Mouse (Mus musculus): Measurements from ENCODE around the gene Ppp2r1b.

Gene Ppp2r1b

DNA sequence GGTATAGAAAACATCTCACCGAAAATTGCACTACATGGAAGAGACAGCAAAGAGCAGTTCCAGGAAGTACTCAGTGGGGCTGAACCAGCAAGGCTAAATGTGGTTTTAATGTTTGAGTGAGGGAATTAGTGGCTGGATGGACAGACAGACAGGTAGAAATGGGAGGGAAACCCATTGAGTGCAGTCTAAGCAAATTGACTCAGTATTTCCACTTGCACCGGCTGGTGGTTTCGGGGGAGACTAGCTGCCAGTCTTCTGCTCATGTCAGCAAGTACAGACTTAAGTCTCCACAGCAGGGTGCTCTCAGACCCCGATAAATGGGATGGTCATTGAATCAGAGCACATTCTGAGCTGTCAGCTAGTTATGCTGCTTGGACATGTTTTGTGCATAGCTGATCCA lies 9.0 kb upstream of the Ppp2r1b start:
- DNase-seq (ENCODE audit: low spot score in 2 of 2) = no peak

DNA sequence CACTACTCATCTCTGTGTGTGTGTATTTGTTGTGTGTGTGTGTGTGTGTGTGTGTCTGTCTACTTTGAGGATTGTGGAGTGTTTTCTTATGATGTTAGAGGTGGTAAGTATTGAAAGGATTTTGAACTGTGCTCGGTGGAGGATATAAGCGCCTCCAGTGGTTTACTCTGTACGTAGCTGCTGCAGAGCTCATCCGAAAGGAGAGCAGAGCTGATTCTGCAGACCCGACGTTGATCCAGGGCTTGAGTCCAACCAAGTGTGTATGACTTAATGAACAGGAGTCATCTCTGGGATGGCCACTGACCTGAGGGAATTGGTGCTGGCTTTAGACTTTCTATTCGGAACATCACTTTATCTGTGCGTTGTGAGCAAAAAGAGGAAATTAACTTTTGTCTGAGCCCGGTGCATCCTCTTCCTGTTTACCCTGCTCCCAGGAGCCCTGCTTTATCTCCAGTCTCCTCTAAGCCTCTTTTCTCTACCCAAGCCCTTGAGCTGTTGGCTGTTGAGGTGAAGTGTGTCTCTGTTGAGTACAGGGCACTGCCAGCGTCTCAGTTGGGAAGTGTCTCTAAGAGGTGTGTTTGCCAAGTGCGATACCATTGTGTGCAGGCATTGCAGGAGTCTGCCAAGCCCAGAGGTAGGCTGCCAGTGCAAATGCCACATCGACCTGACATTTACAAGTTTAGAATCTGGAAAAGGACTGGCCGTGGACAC lies 3.9 kb upstream of the Ppp2r1b start:
- no peak for DNase-seq (ENCODE audit: low spot score in 2 of 2)

- no peak for DNase-seq (ENCODE audit: low spot score in 2 of 2)
These were observed 446 bp downstream of the Ppp2r1b start for GRCm38 (mm10) chr9:50845547-50845946.

DNA sequence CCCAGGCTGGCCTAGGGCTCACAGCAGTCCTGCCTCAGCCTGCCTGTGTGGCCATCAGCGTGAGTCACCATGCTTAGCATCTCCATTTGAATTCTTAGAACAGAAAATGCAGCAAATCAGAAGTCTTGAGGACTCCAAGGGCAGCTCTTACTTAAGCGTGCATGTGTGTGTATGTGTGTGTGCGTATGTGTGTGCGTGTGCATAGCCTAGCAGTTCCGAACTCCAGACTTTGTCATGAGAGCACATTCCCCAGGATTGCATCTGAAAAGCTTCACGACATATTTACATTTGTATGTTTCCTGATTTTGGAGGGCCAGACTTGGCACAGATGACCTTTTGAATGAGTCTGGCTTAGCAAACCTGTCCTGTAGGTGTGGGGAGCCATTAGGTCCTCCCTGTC lies 2.0 kb downstream of the Ppp2r1b start:
- no peak for DNase-seq (ENCODE audit: low spot score in 2 of 2)

- no peak for DNase-seq (ENCODE audit: low spot score in 2 of 2)
These were observed 2.7 kb downstream of the Ppp2r1b start for GRCm38 (mm10) chr9:50847606-50848368.

- no peak for DNase-seq (ENCODE audit: low spot score in 2 of 2)
These were observed 3.7 kb downstream of the Ppp2r1b start for GRCm38 (mm10) chr9:50848821-50849220.

- DNase-seq (ENCODE audit: low spot score in 2 of 2) = peak; percentile 86 to 95
These were observed 4.1 kb downstream of the Ppp2r1b start for GRCm38 (mm10) chr9:50849249-50849648.

- no peak for DNase-seq (ENCODE audit: low spot score in 2 of 2)
These were observed 4.7 kb downstream of the Ppp2r1b start for GRCm38 (mm10) chr9:50849755-50850154.

DNA sequence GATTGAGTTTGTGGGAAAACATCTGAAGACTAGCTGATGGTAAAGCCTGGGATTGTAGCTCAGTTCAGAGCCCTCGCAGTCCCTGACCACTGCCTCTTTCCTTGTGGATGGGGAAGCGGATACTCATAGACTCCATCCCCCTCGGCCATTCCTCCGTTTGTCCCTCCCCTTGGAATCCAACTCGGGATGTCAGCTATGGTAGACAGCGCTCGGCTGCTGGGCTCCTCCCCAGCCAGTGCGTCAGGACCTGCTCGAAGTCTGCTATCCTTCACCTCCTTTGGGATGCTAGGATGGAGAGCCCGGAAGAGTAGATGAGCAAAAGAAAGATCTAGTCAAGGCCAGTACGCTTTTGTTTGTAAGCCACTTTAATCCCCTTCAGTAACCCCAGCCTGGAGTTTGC lies 5.2 kb downstream of the Ppp2r1b start:
- DNase-seq (ENCODE audit: low spot score in 2 of 2) = no peak

GRCm38 (mm10) chr9:50850713-50851112 lies 5.6 kb downstream of the Ppp2r1b start:
- no peak for DNase-seq (ENCODE audit: low spot score in 2 of 2)

DNA sequence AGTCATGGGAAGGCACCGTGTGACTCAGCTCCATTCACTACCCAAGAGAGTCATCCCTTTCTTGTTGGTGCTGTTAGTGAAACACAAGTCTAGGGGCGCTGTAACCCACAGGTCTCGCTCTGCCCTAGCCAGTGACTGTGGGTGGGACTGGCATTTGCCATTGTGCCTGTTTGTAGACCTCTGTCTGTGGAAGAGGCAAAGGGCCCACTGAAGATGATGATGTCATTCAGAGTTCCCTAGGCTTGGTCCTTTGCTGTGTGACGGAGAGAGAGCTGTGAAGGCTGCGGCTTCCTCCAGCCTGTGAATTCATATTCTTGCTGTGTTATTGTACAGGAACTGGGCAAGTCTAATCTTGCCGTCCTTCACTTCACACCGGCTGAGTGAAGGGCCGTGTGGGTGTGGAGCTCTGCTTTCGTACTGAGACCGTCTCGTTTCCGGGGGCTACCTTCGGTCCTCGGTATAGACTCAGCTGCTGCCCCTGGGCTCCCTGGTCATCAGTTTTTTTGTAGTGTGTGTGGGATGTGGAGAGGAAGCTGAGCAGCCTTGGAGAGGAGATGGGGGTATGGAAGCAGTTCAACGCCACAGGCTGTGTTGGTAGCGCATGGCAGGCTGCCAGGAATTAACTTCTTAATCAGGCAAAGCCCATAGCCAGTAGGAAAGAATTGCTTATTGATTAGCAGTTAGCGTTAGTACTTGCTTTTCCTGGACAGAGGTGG lies 7.7 kb downstream of the Ppp2r1b start:
- DNase-seq (ENCODE audit: low spot score in 2 of 2) = peak; percentile 71 to 83

- peak; percentile 48 to 71 for DNase-seq (ENCODE audit: low spot score in 2 of 2)
These were observed 9.3 kb downstream of the Ppp2r1b start for GRCm38 (mm10) chr9:50854376-50854775.

GRCm38 (mm10) chr9:50855133-50855766 lies 10.1 kb downstream of the Ppp2r1b start:
- peak; percentile 31 to 67 for DNase-seq (ENCODE audit: low spot score in 2 of 2)

DNA sequence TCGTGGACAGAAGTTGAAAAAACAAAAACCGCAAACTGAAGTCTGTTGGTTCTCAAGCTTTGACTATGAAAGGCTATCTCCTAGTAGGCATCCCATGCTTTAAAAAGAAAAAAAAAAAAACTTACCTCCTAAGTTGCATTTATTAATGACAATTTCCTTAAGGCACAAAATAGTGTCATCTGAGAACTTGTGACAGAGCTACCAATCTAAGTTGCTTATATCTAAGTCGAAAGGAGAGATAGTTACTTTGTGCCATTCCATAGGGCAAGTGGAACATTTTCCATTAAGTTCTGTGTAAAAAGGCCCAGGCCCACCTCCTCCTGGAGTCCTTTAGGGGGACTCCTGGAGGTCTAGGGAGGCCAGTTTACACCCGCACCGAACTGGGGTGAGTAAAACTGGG lies 10.7 kb downstream of the Ppp2r1b start:
- DNase-seq (ENCODE audit: low spot score in 2 of 2) = no peak

DNA sequence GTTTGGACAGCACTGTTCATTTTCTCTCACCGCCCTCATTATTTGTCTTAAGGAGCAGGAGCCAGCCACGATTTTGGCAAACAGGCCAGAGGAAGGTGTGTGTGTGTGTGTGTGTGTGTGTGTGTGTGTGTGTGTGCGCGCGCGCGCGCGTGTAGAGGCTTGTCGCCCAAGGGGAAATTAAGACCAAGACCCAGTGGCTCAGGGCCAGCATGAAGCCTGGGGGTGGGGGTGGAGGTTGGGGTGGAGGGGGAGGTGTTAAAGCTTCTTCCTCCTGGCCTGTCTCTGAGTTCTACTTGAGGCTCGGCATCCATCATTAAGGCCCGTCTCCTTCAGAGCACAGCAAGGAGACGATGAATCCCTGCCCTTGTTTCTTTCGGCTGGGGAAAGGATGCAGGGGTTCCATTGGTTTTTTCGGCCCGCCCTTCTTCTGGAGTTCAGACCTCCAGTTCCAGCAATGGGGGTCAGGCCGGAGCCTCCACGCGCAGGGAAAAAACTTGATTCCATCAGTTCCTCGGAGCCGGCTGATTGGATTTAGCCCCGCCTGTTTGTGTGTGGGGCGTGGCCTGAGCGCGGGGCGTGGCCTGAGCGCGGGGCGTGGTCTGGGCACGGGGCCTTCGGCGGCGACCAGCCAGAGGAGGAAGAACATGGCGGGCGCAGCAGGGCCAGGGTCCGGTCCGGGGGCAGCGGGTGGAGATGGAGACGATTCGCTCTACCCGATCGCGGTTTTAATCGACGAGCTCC lies 11.4 kb downstream of the Ppp2r1b start:
- DNase-seq (ENCODE audit: low spot score in 2 of 2) = peak; percentile 95 to 99

DNA sequence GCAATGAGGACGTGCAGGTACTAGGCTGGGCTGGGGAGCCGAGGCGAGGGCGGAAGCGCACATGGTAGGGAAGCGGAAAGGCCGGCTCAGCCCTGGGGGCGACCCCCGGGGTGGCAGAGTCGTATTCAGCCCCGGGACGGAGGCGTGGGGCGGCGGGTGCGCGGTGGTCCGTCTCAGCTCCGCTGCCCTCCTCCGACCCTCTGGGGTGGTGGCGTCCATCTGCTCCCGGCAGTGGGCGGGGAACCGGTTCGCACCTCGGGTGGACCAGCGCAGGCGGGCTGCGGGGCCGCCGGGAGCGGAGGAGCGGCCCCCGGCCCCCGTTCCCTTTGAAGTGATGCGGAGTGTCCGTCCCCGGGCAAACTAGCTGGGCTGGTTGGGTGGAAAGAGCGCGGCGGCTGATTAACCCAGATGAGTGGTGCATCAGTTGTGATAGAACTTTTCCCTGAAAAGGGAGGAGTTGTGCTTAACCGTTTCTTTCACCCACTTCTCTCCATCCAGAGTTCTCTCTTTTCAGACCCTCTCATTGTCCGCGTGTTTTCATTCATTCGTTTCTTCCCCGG lies 12.1 kb downstream of the Ppp2r1b start:
- DNase-seq (ENCODE audit: low spot score in 2 of 2) = peak in 1 of 2 experiments; percentile 60

DNA sequence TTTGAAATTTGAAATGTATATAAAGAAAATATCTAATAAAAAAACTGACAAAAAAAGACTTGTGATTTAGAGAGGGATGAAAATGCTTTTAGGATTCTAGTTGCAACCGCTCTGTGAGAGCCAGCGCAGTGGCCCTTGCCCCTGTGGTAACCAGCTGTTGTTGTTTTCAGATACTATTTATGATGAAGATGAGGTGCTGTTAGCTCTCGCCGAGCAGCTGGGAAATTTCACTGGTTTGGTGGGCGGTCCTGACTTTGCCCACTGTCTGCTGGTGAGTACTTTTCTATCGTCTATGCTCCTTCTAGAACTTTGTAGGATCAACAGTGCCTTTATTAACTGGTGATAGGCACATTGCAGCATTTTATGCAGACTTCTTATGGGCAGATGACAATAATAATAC lies 13.6 kb downstream of the Ppp2r1b start:
- DNase-seq (ENCODE audit: low spot score in 2 of 2) = no peak

GRCm38 (mm10) chr9:50861119-50861839 lies 16.2 kb downstream of the Ppp2r1b start:
- DNase-seq (ENCODE audit: low spot score in 2 of 2) = no peak

DNA sequence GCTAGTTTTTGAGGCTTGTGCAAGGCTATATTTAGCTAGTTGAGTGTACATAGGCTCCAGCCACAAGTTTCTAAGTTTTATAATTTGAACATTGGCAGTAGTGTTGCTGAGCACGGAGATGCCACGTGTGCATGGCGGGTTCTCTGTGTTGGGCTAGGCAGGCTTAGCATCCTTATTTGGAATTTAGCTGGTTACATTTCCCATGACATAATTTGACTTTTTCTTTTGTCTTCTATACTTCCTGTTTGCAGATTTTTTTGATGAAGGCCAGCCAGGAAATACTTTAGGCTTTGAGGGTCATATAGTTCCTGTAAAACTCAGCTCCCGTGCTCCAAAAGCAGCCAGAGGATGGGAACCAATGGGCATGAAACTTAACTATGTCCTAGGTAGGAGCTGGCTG lies 18.7 kb downstream of the Ppp2r1b start:
- DNase-seq (ENCODE audit: low spot score in 2 of 2) = no peak

DNA sequence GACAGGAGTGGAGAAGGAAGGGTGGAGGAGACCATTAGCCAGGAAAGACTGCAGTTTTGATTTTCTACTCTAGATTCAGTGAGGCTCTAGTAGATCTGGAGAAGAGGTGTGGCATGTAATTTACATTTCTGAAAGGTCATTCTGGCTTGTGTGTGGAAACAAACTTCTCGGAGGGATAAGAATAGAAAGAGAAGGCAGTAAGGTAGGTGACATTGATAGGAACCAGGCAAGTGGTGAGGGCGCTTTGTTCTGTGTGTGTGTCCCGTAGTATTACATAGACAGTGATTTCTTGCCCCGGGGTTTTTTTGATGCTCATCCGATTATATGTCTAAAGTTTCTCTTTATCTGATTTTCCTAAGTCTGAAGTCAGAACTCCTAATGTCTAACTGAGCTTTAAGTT lies 19.8 kb downstream of the Ppp2r1b start:
- no peak for DNase-seq (ENCODE audit: low spot score in 2 of 2)
